19 mouse cellular contexts compared by ENCODE assay signal in the genomic region with DNA sequence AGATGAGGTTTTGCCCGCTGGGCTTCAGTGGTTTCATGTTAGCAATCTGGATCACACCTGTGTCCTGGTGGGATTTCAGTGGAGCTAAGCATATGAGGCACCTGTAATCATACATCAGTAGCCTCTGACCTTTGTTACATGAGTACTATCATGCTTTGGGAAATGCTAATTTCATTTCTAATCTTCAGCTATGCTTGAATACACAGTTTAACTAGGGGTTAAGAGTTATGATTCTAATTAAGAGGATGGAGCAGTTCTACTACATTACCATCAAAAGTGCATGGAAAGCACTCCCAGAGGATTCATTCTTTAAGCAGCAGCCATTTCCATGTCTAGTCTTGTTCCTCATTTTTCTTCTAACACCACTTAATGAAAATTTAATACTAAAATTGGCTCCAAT.
"Had no signal": no experiment of that assay in that cellular context is flagged by ENCODE, and none has a peak within 500 bp of the region (broad histone marks: within the 10 kb centered on the region; RNA-seq: fewer than 3 reads in every experiment).

No protein-coding gene starts in this region.

- ATAC-seq: liver, postnatal 0 days; lung, postnatal 0 days; midbrain, embryonic 13.5 days; midbrain, embryonic 16.5 days had no signal

- H3K4me2 ChIP-seq: liver, embryonic 13.5 days; liver, embryonic 15.5 days; lung, embryonic 15.5 days; midbrain, embryonic 11.5 days; midbrain, embryonic 13.5 days; stomach, embryonic 15.5 days had no signal

- H3K9me3 ChIP-seq: liver, embryonic 13.5 days; liver, embryonic 15.5 days; lung, embryonic 15.5 days; megakaryocyte, embryonic 14.5 days; midbrain, embryonic 13.5 days; stomach, embryonic 15.5 days had no signal

- H3K4me3 ChIP-seq: liver, embryonic 13.5 days; liver, embryonic 15.5 days; lung, embryonic 15.5 days; megakaryocyte, embryonic 14.5 days; midbrain, embryonic 13.5 days; stomach, embryonic 15.5 days had no signal

- H3K9ac ChIP-seq: liver, embryonic 13.5 days; liver, embryonic 15.5 days; liver, postnatal 0 days; lung, embryonic 15.5 days; midbrain, embryonic 13.5 days; stomach, embryonic 15.5 days had no signal

- H3K36me3 ChIP-seq: liver, embryonic 13.5 days; liver, embryonic 15.5 days; lung, embryonic 15.5 days; midbrain, embryonic 13.5 days; stomach, embryonic 15.5 days had no signal

- DNase-seq: liver, embryonic 13.5 days; liver, postnatal 0 days; lung, adult 2 months; lung, postnatal 14 days; lung, postnatal 36 days; right cerebral cortex, postnatal 14 days; thymus, adult 18-20 months; thymus, postnatal 14 days; thymus, postnatal 36 days had no signal

- H3K27ac ChIP-seq: liver, embryonic 13.5 days; liver, embryonic 15.5 days; lung, embryonic 15.5 days; macrophage; midbrain, embryonic 13.5 days; stomach, embryonic 15.5 days; stomach, postnatal 0 days had no signal

- H3K4me1 ChIP-seq: liver, embryonic 13.5 days; liver, embryonic 15.5 days; lung, embryonic 15.5 days; megakaryocyte, embryonic 14.5 days; midbrain, embryonic 13.5 days; stomach, embryonic 15.5 days had no signal

- H3K27me3 ChIP-seq: liver, embryonic 13.5 days; liver, embryonic 15.5 days; lung, embryonic 15.5 days; megakaryocyte, embryonic 14.5 days; midbrain, embryonic 13.5 days; stomach, embryonic 15.5 days had no signal
